Mouse (Mus musculus) activated CD4-positive, CD25-positive, alpha-beta regulatory T cell, adult 4 months (primary cell): ENCODE measurements around the gene Coq8b. TPM values are rescaled to one million over a fixed set of nuclear protein-coding genes. Genes with fewer than 3 reads are reported as not detected.

Source experiments
- polyA plus RNA-seq, 2 experiments: library from polyadenylated mRNA; unstranded; fragments of 100-300 nt; shearing (Covaris generic); gene quantifications; one replicate each; pipeline ENCODE4 v1.2.1; 2017

Gene Coq8b
- polyA plus RNA-seq, 2 experiments from 2014 or later = 6.3 to 12.5 TPM

Other genes with a start within 250 kb of the Coq8b start
- gene Cyp2a12, start 203.9 kb upstream of the Coq8b start, polyA plus RNA-seq = not detected
- not detected for gene Cyp2f2, start 113.1 kb upstream of the Coq8b start, polyA plus RNA-seq
- gene Cyp2t4, start 79.3 kb upstream of the Coq8b start, polyA plus RNA-seq = under 1 TPM in 1 of 2 experiments, not detected in 1; 0.41 TPM
- gene Egln2, start 66.2 kb upstream of the Coq8b start, polyA plus RNA-seq = 10 to 100 TPM; 12.4 to 14.3 TPM
- gene Rab4b, start 54.1 kb upstream of the Coq8b start, polyA plus RNA-seq = 100 to 1,000 TPM; 126 to 166 TPM
- under 1 TPM in 1 of 2 experiments, not detected in 1; 0.52 TPM for gene Gm21983, start 51.9 kb upstream of the Coq8b start, polyA plus RNA-seq
- gene Mia, start 51.9 kb upstream of the Coq8b start, polyA plus RNA-seq = under 1 TPM in 1 of 2 experiments, not detected in 1; 0.34 TPM
- 1 to 10 TPM; 4.2 to 4.5 TPM for gene BC024978, start 37.2 kb upstream of the Coq8b start, polyA plus RNA-seq
- 100 to 1,000 TPM in 1 of 2 experiments, 10 to 100 TPM in 1; 74.6 to 109 TPM for gene Snrpa, start 36.8 kb upstream of the Coq8b start, polyA plus RNA-seq
- gene Itpkc, start 4.4 kb upstream of the Coq8b start, polyA plus RNA-seq = 1 to 10 TPM; 1.3 to 1.5 TPM
- gene Numbl, start 25.4 kb downstream of the Coq8b start, polyA plus RNA-seq = not detected
- gene Ltbp4, start 104.7 kb downstream of the Coq8b start, polyA plus RNA-seq = 1 to 10 TPM in 1 of 2 experiments, under 1 TPM in 1; 0.94 to 1.3 TPM
- 10 to 100 TPM; 48.9 to 66.0 TPM for gene Shkbp1, start 123.0 kb downstream of the Coq8b start, polyA plus RNA-seq
- 1 to 10 TPM; 1.4 to 3.3 TPM for gene Gm20479, start 124.4 kb downstream of the Coq8b start, polyA plus RNA-seq
- under 1 TPM; 0.16 to 0.37 TPM for gene Sptbn4, start 214.7 kb downstream of the Coq8b start, polyA plus RNA-seq
- gene Blvrb, start 215.0 kb downstream of the Coq8b start, polyA plus RNA-seq = 10 to 100 TPM; 13.9 to 16.7 TPM
- 10 to 100 TPM; 41.9 to 47.6 TPM for gene Sertad3, start 240.7 kb downstream of the Coq8b start, polyA plus RNA-seq